Mouse (Mus musculus) megakaryocyte, embryonic 14.5 days (primary cell): ENCODE results near the gene D630039A03Rik.

Experiments used
- FLI1 ChIP-seq: IDR thresholded peaks from 2 replicates; pipeline ENCODE4 v1.6.1; 2012; ENCODE audit warnings: low read length, inconsistent platforms, mixed read lengths
- GATA1 ChIP-seq: IDR thresholded peaks from 3 replicates; pipeline ENCODE4 v1.6.1; 2012; ENCODE audit warnings: mixed read lengths, low read length, inconsistent platforms, borderline replicate concordance

GRCm38 (mm10) chr4:57954580-57954979, 38.5 kb upstream of the D630039A03Rik start:
- TF ChIP-seq FLI1, result no peak
- TF ChIP-seq GATA1, result no peak
